Mouse (Mus musculus): Measurements from ENCODE around the gene Golph3. TPM values are rescaled to one million over a fixed set of nuclear protein-coding genes. Genes with fewer than 3 reads are reported as not detected.
"Not testable (repeated sequence)": the region's sequence is repeated elsewhere in the genome, so short reads cannot be mapped to it uniquely, and the experiment has no call there.

Golph3 gene
- polyA plus RNA-seq, 2 experiments, result 99.9 to 112 TPM

- Histone ChIP-seq H3K9me3 (ENCODE audit: control insufficient read depth, low read length) (no peaks in the 10 kb centered on the region), H3K27me3 (ENCODE audit: control insufficient read depth, insufficient read depth, low read length) (no peaks in the 10 kb centered on the region), H3K27ac (replicated peaks; ENCODE audit: low read depth, low read length) (no peak overlapping the region), H3K4me2 (replicated peaks; ENCODE audit: low read depth, low read length, severe bottlenecking) (no peak overlapping the region), H3K4me1 (ENCODE audit: control insufficient read depth, insufficient read depth, low read length) (0 out of 2 replicates have a peak, but pooled peaks cover 3% of the 10 kb centered on the region), H3K4me3 (replicated peaks; ENCODE audit: low read length) (no peak overlapping the region), H3K9ac (ENCODE audit: low read depth, low read length, severe bottlenecking) (no peak overlapping the region), H3K36me3 (ENCODE audit: control insufficient read depth, insufficient read depth, low read length) (peaks cover 35% of the 10 kb centered on the region)
- ATAC-seq (ENCODE audit: low FRiP score, low read depth) (no peak), DNase-seq (ENCODE audit: low spot score) (no peak)
- no peak for TF ChIP-seq POLR2A (IDR thresholded peaks at IDR 0.05; ENCODE audit: borderline replicate concordance, extremely low read depth, insufficient read depth, insufficient read length)
- 84% methylated on average over 6 of the region's 6 CpGs for WGBS
These were observed 41.4 kb downstream of the Golph3 start for GRCm38 (mm10) chr15:12362701-12363040.

GRCm38 (mm10) chr15:12364096-12364495 lies 42.8 kb downstream of the Golph3 start:
- ATAC-seq (ENCODE audit: low FRiP score, low read depth) (no peak), DNase-seq (ENCODE audit: low spot score) (no peak)
- H3K4me3 ChIP-seq (replicated peaks; ENCODE audit: low read length), result no peak overlapping the region
- no peak overlapping the region for H3K4me2 ChIP-seq (replicated peaks; ENCODE audit: low read depth, low read length, severe bottlenecking)
- H3K27me3 ChIP-seq (ENCODE audit: control insufficient read depth, insufficient read depth, low read length), result no peaks in the 10 kb centered on the region
- H3K9me3 ChIP-seq (ENCODE audit: control insufficient read depth, low read length), result no peaks in the 10 kb centered on the region
- H3K36me3 ChIP-seq (ENCODE audit: control insufficient read depth, insufficient read depth, low read length), result peaks cover 37% of the 10 kb centered on the region
- no peak overlapping the region for H3K9ac ChIP-seq (ENCODE audit: low read depth, low read length, severe bottlenecking)
- WGBS, result 76% methylated on average over 4 of the region's 4 CpGs
- no peak overlapping the region for H3K27ac ChIP-seq (replicated peaks; ENCODE audit: low read depth, low read length)
- H3K4me1 ChIP-seq (ENCODE audit: control insufficient read depth, insufficient read depth, low read length), result 0 out of 2 replicates have a peak, but pooled peaks cover 3% of the 10 kb centered on the region
- no peak for TF ChIP-seq POLR2A (IDR thresholded peaks at IDR 0.05; ENCODE audit: borderline replicate concordance, extremely low read depth, insufficient read depth, insufficient read length)

- Histone ChIP-seq H3K9ac (ENCODE audit: low read depth, low read length, severe bottlenecking) (no peak overlapping the region), H3K4me3 (replicated peaks; ENCODE audit: low read length) (no peak overlapping the region), H3K4me1 (ENCODE audit: control insufficient read depth, insufficient read depth, low read length) (0 out of 2 replicates have a peak, but pooled peaks cover 2% of the 10 kb centered on the region), H3K36me3 (ENCODE audit: control insufficient read depth, insufficient read depth, low read length) (peaks cover 29% of the 10 kb centered on the region), H3K27me3 (ENCODE audit: control insufficient read depth, insufficient read depth, low read length) (no peaks in the 10 kb centered on the region), H3K27ac (replicated peaks; ENCODE audit: low read depth, low read length) (no peak overlapping the region), H3K4me2 (replicated peaks; ENCODE audit: low read depth, low read length, severe bottlenecking) (no peak overlapping the region), H3K9me3 (ENCODE audit: control insufficient read depth, low read length) (no peaks in the 10 kb centered on the region)
- no peak for TF ChIP-seq POLR2A (IDR thresholded peaks at IDR 0.05; ENCODE audit: borderline replicate concordance, extremely low read depth, insufficient read depth, insufficient read length)
- WGBS, result 85% methylated on average over 15 of the region's 15 CpGs
- no peak for ATAC-seq (ENCODE audit: low FRiP score, low read depth)
- DNase-seq (ENCODE audit: low spot score), result no peak
These were observed 44.3 kb downstream of the Golph3 start for GRCm38 (mm10) chr15:12365416-12366071.

- no peak for ATAC-seq (ENCODE audit: low FRiP score, low read depth)
- Histone ChIP-seq H3K4me1 (ENCODE audit: control insufficient read depth, insufficient read depth, low read length) (no peaks in the 10 kb centered on the region), H3K36me3 (ENCODE audit: control insufficient read depth, insufficient read depth, low read length) (peaks cover 29% of the 10 kb centered on the region), H3K27me3 (ENCODE audit: control insufficient read depth, insufficient read depth, low read length) (no peaks in the 10 kb centered on the region), H3K27ac (replicated peaks; ENCODE audit: low read depth, low read length) (no peak overlapping the region), H3K9ac (ENCODE audit: low read depth, low read length, severe bottlenecking) (no peak overlapping the region), H3K9me3 (ENCODE audit: control insufficient read depth, low read length) (no peaks in the 10 kb centered on the region), H3K4me2 (replicated peaks; ENCODE audit: low read depth, low read length, severe bottlenecking) (no peak overlapping the region), H3K4me3 (replicated peaks; ENCODE audit: low read length) (no peak overlapping the region)
- WGBS, result 63% methylated on average over 3 of the region's 3 CpGs
- no peak for TF ChIP-seq POLR2A (IDR thresholded peaks at IDR 0.05; ENCODE audit: borderline replicate concordance, extremely low read depth, insufficient read depth, insufficient read length)
- no peak for DNase-seq (ENCODE audit: low spot score)
These were observed 44.8 kb downstream of the Golph3 start for GRCm38 (mm10) chr15:12366072-12366469.

- not testable (repeated sequence) for DNase-seq (ENCODE audit: low spot score); H3K9me3 ChIP-seq (ENCODE audit: control insufficient read depth, low read length); H3K9ac ChIP-seq (ENCODE audit: low read depth, low read length, severe bottlenecking); H3K4me3 ChIP-seq (replicated peaks; ENCODE audit: low read length); H3K4me2 ChIP-seq (replicated peaks; ENCODE audit: low read depth, low read length, severe bottlenecking); H3K27ac ChIP-seq (replicated peaks; ENCODE audit: low read depth, low read length); H3K4me1 ChIP-seq (ENCODE audit: control insufficient read depth, insufficient read depth, low read length); H3K27me3 ChIP-seq (ENCODE audit: control insufficient read depth, insufficient read depth, low read length); ATAC-seq (ENCODE audit: low FRiP score, low read depth)
- H3K36me3 ChIP-seq (ENCODE audit: control insufficient read depth, insufficient read depth, low read length), result peaks cover 29% of the 10 kb centered on the region
- WGBS, result 95% methylated on average over 11 of the region's 11 CpGs
These were observed 45.5 kb downstream of the Golph3 start for GRCm38 (mm10) chr15:12366580-12367305.
